Mouse (Mus musculus) kidney, postnatal 25 days (tissue): ENCODE results near the gene Mapk8ip1.
A peak's percentile ranks its signal among the peaks of the same experiment; 100 is the strongest.

Experiments
- DNase-seq, 2 experiments: peaks; one replicate each; pipeline ENCODE4 v3.0.0; 2021; ENCODE audit warnings: mixed read lengths in 2 of 2

The Mapk8ip1 gene

GRCm38 (mm10) chr2:92401091-92401561 is at the start of gene Mapk8ip1:
Gene Mapk8ip1 (minus strand): TSS chr2:92401263.
- peak in 1 of 2 experiments; percentile 54 for DNase-seq

GRCm38 (mm10) chr2:92447121-92447740 is 46.2 kb upstream of the Mapk8ip1 start:
- peak in 1 of 2 experiments; percentile 33 for DNase-seq

GRCm38 (mm10) chr2:92446656-92447055 is 45.6 kb upstream of the Mapk8ip1 start:
- DNase-seq: peak; percentile 76 to 87

- peak in 1 of 2 experiments; percentile 32 for DNase-seq
Measured at GRCm38 (mm10) chr2:92445890-92446289, 44.8 kb upstream of the Mapk8ip1 start.

- DNase-seq: no peak
Measured at GRCm38 (mm10) chr2:92444376-92444775, 43.3 kb upstream of the Mapk8ip1 start.

- DNase-seq: no peak
Measured at GRCm38 (mm10) chr2:92443313-92443712, 42.2 kb upstream of the Mapk8ip1 start.

GRCm38 (mm10) chr2:92442419-92443001 is 41.4 kb upstream of the Mapk8ip1 start:
- no peak for DNase-seq

GRCm38 (mm10) chr2:92440432-92440831 is 39.4 kb upstream of the Mapk8ip1 start:
- DNase-seq: no peak

GRCm38 (mm10) chr2:92438567-92438966 is 37.5 kb upstream of the Mapk8ip1 start:
- no peak for DNase-seq

- DNase-seq: peak; percentile 85 to 92
Measured at GRCm38 (mm10) chr2:92437875-92438274, 36.8 kb upstream of the Mapk8ip1 start.

- DNase-seq: no peak
Measured at GRCm38 (mm10) chr2:92437366-92437765, 36.3 kb upstream of the Mapk8ip1 start.

GRCm38 (mm10) chr2:92435023-92435422 is 34.0 kb upstream of the Mapk8ip1 start:
- no peak for DNase-seq

GRCm38 (mm10) chr2:92434375-92434745 is 33.3 kb upstream of the Mapk8ip1 start:
- no peak for DNase-seq

GRCm38 (mm10) chr2:92433578-92434374 is 32.7 kb upstream of the Mapk8ip1 start, which contains the start of gene Cry2:
Gene Cry2 (minus strand): TSS chr2:92434043.
- peak; percentile 99 for DNase-seq

GRCm38 (mm10) chr2:92432299-92433295 is 31.5 kb upstream of the Mapk8ip1 start:
- peak; percentile 91 to 92 for DNase-seq

- DNase-seq: no peak
Measured at GRCm38 (mm10) chr2:92431611-92432179, 30.6 kb upstream of the Mapk8ip1 start.

- peak; percentile 50 to 79 for DNase-seq
Measured at GRCm38 (mm10) chr2:92430723-92431541, 29.9 kb upstream of the Mapk8ip1 start.

GRCm38 (mm10) chr2:92430089-92430488 is 29.0 kb upstream of the Mapk8ip1 start:
- no peak for DNase-seq

- DNase-seq: peak; percentile 83 to 91
Measured at GRCm38 (mm10) chr2:92427882-92428281, 26.8 kb upstream of the Mapk8ip1 start.

GRCm38 (mm10) chr2:92426426-92426825 is 25.4 kb upstream of the Mapk8ip1 start:
- DNase-seq: peak; percentile 18 to 73

GRCm38 (mm10) chr2:92425366-92425765 is 24.3 kb upstream of the Mapk8ip1 start:
- no peak for DNase-seq
